Mouse (Mus musculus) limb, embryonic 15.5 days (tissue): ENCODE results near the gene Cd180. TPM values are rescaled to one million over a fixed set of nuclear protein-coding genes. Genes with fewer than 3 reads are reported as not detected.

Experiments
- ATAC-seq: fragments of 200-750 bp; cut with Nextera tagmentation; 2 replicates; pipeline ENCODE4 v1.8.0; 2017; ENCODE audit warnings: low read depth, moderate TSS enrichment; ENCODE audit not compliant: insufficient number of reproducible peaks, low FRiP score, low TSS enrichment
- H3K27ac ChIP-seq: fragments of 300-500 bp; sonication (generic); 2 replicates; pipeline ENCODE4 v1.5.1; 2015; ENCODE audit warnings: moderate library complexity, mild to moderate bottlenecking, inconsistent platforms
- H3K27me3 ChIP-seq: fragments of 300-500 bp; sonication (generic); 2 replicates; pipeline ENCODE4 v1.6.1; 2015; ENCODE audit warnings: inconsistent platforms
- H3K36me3 ChIP-seq: fragments of 300-500 bp; sonication (generic); 2 replicates; pipeline ENCODE4 v1.6.1; 2015; ENCODE audit warnings: inconsistent platforms
- H3K4me1 ChIP-seq: fragments of 300-500 bp; sonication (generic); 2 replicates; pipeline ENCODE4 v1.6.1; 2015; ENCODE audit warnings: inconsistent platforms
- H3K4me2 ChIP-seq: fragments of 300-500 bp; sonication (generic); 2 replicates; pipeline ENCODE4 v1.6.1; 2015; ENCODE audit warnings: mild to moderate bottlenecking, inconsistent platforms
- H3K4me3 ChIP-seq: fragments of 300-500 bp; sonication (generic); 2 replicates; pipeline ENCODE4 v1.5.1; 2015; ENCODE audit warnings: mild to moderate bottlenecking, inconsistent platforms
- H3K9ac ChIP-seq: fragments of 300-500 bp; sonication (generic); 2 replicates; pipeline ENCODE4 v1.6.1; 2015; ENCODE audit warnings: inconsistent platforms
- H3K9me3 ChIP-seq: fragments of 300-500 bp; sonication (generic); 2 replicates; pipeline ENCODE4 v1.6.1; 2016; ENCODE audit warnings: inconsistent platforms
- WGBS: fragments of 180-500 bp; shearing (Covaris S2); methylation state at CpG from one replicate; pipeline ENCODE4 v1.1.7; 2015; 5-methylcytosine and 5-hydroxymethylcytosine counted together
- polyA plus RNA-seq: library from polyadenylated mRNA; unstranded; fragments of >200 nt; fragmentation: Nextera tagmentation; extraction: Ambion mirVana; gene quantifications from 2 replicates; pipeline ENCODE4 v1.2.1, GENCODE M21; 2015

The Cd180 gene
- 0.46 TPM in 2 replicates for polyA plus RNA-seq

DNA sequence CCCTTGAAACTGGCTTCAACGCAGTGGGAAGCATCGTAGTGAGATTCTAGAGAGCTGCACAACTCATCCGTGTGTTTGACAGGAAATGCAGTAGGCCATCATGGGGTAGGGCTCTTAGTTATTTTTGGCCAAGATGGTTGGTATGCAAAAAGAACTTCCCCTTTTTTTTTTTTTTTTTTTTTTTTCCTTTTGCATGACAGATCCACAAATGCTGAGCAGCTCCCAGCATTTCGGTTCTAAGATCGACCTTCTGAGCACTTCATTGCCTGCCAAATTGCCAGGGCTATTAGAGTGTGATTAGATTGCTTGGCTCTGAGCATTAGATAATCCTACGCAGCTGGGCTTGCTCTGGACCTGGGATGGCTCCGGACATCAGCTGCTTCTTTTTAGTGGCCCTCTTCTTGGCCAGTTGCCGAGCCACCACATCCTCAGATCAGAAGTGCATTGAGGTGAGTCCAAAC lies at the start of gene Cd180:
Gene Cd180 (plus strand): TSS at position 218 of the 461 bp plus-strand sequence.
- Histone ChIP-seq H3K36me3 (no peaks in the 10 kb centered on the region), H3K9ac (no peak within 1 kb of the TSS), H3K27me3 (no peaks in the 10 kb centered on the region), H3K4me1 (no peaks in the 10 kb centered on the region; the same call in 1 of the 2 replicates), H3K27ac (no peak within 1 kb of the TSS), H3K9me3 (no peaks in the 10 kb centered on the region), H3K4me2 (no peak within 1 kb of the TSS), H3K4me3 (no peak within 1 kb of the TSS)
- ATAC-seq: no peak
- 70% methylated on average over 8 of the region's 8 CpGs for WGBS

DNA sequence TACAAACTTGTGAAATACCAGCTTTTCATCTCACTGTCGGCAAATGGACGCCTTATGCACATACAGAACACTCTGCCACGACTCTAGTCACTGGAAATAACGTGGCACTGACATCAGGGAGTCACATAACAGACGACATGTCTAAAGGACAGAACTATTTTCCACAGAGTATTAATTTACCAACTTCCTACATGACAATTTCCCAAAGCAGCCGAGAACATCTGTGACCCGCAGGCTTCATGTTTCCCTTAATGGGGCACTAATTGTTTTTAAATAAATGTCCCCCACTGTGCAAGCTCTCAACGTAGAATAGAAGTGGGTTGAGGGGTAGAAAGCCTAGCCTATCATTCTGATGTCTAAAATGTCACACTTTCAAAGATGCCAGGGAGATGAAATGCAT lies 49.0 kb upstream of the Cd180 start:
- 18% methylated on average over 8 of the region's 8 CpGs for WGBS
- H3K27me3 ChIP-seq: peaks cover 4% of the 10 kb centered on the region; the same call in 1 of the 2 replicates
- no peaks in the 10 kb centered on the region for H3K36me3 ChIP-seq
- no peaks in the 10 kb centered on the region for H3K9me3 ChIP-seq
- ATAC-seq: no peak
- peaks cover 15% of the 10 kb centered on the region; the same call in 1 of the 2 replicates for H3K4me1 ChIP-seq
- H3K9ac ChIP-seq: no peak overlapping the region
- peak overlapping the region; percentile 31; the same call in 1 of the 2 replicates for H3K4me2 ChIP-seq
- peak overlapping the region; percentile 33; the same call in 1 of the 2 replicates for H3K27ac ChIP-seq
- H3K4me3 ChIP-seq: peak overlapping the region; percentile 16; the same call in 1 of the 2 replicates

DNA sequence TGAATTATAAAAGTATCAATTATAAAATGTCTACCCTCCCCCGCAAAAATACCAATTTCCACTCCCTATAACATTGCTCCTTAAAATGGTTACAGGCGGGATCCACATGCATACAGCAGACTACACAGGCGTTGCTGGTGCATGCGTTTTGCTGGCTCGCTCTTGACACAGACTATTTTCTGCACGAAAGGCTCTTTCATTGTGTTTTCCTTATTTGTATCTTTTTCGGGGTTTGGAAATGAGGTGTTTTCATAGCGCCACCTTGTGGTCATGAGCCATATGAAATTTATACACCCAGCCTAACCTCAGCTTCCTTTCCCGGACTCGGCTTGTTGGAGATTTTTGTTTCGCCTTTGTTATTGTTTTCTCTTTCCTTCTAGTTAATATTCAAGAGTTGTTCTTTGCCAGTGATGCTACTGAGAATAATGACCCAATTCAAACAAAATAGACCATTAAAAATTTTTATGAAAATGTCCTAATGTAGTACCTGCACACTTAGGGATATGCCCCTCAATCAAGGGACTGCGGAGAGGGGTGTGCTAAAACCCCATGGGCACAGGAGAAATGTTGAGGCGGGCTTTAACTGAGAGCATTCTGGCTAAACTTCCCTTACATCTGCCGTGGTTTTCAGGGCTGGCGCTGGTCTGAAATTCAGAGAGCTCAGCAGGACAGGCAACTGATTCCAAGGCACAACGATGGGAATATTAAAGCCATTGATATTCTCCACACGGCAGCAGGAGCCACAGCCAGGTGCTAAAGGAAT lies 48.4 kb upstream of the Cd180 start:
- H3K27ac ChIP-seq: no peak overlapping the region
- H3K27me3 ChIP-seq: peaks cover 4% of the 10 kb centered on the region; the same call in 1 of the 2 replicates

DNA sequence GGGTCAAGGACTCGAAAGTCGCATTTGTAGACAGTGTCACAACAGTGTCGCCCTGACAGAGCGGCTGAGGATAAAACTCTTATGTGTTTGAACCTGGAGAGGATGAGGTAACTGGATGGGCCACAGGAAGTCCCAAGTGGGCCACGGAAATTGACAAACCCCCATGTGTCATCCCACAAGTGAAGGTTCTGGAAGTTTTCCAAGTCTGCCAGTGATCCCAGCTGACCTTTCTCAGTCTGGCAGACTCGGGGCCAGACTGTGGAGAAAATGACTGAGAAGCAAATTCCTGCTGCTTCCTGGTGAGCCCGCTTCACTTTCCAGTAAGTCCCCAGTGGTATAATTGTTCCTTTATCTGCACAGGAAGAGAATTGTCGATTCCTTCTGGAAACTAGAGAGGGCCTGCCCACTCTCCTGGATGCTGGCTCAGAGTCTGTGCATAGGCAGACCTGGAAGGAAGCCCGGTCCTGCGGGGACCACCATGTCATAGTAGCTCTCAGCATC lies 47.0 kb upstream of the Cd180 start:
- Histone ChIP-seq H3K4me3 (no peak overlapping the region), H3K36me3 (no peaks in the 10 kb centered on the region), H3K27ac (no peak overlapping the region), H3K4me1 (peaks cover 15% of the 10 kb centered on the region; the same call in 1 of the 2 replicates), H3K9ac (no peak overlapping the region), H3K27me3 (peaks cover 4% of the 10 kb centered on the region; the same call in 1 of the 2 replicates), H3K4me2 (no peak overlapping the region), H3K9me3 (no peaks in the 10 kb centered on the region)
- 64% methylated on average over 10 of the region's 10 CpGs for WGBS
- ATAC-seq: no peak

More for the DNA sequence above, 48.4 kb upstream of the Cd180 start:
- H3K9ac ChIP-seq: no peak overlapping the region
- H3K9me3 ChIP-seq: no peaks in the 10 kb centered on the region
- no peaks in the 10 kb centered on the region for H3K36me3 ChIP-seq
- peaks cover 15% of the 10 kb centered on the region; the same call in 1 of the 2 replicates for H3K4me1 ChIP-seq
- ATAC-seq: 0 out of 2 replicates have a peak, but pooled peaks have one; percentile 71
- peak overlapping the region; percentile 31 for H3K4me2 ChIP-seq
- H3K4me3 ChIP-seq: peak overlapping the region; percentile 16
- WGBS: 17% methylated on average over 17 of the region's 17 CpGs

DNA sequence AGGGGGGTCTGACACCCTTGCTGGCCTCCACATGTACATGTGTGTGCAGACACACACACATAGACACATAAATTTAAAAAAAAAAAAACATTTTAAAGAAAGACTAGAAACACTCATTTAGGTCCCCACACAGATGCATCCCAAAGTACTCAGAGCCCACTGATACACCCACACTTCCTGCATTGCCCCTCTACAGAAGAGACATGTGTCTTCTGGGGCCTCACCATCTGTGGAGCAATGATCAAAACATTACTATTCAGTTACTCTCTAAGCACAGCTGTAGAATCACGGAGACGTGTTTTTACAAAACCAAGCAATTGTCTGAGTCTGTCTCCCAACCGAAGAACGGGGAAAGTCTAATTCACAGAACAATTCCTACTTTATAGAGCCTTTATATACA lies 45.8 kb upstream of the Cd180 start:
- H3K27me3 ChIP-seq: peaks cover 4% of the 10 kb centered on the region; the same call in 1 of the 2 replicates
- no peak overlapping the region for H3K4me2 ChIP-seq
- no peak overlapping the region for H3K9ac ChIP-seq
- ATAC-seq: no peak
- H3K4me3 ChIP-seq: no peak overlapping the region
- H3K9me3 ChIP-seq: no peaks in the 10 kb centered on the region
- peaks cover 15% of the 10 kb centered on the region; the same call in 1 of the 2 replicates for H3K4me1 ChIP-seq
- 68% methylated on average over 4 of the region's 4 CpGs for WGBS
- no peak overlapping the region for H3K27ac ChIP-seq
- no peaks in the 10 kb centered on the region for H3K36me3 ChIP-seq

DNA sequence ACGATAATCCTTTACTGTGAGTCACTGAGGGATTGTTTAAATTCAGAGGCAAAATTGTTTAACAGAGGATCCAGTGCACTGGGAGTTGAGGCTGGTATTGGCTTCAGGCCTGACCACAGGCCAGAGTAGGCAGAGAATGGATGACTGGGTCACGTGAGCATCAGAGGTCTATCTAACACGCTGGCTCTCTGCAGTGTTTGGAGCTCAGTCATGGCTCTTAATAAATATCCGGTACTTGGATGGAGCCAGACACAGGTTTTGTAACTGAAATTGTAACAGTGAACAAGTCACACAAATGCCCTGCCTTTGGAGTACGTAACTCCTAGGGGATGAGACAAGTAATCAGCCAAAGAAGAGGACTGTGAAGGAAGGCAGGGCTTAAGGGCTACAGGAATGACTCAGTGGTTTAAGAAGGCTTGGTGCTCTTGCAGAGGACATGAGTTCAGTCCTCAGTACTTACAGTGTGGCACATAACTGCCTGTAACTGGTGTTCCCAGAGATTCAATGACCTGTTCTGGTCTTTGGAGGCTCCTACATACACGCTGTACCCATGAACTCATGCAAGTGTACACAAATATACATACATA lies 41.0 kb upstream of the Cd180 start:
- no peak overlapping the region for H3K27ac ChIP-seq
- H3K4me2 ChIP-seq: no peak overlapping the region
- no peaks in the 10 kb centered on the region for H3K27me3 ChIP-seq
- no peak overlapping the region for H3K4me3 ChIP-seq
- WGBS: 77% methylated on average over 6 of the region's 6 CpGs
- no peaks in the 10 kb centered on the region for H3K9me3 ChIP-seq
- no peaks in the 10 kb centered on the region for H3K4me1 ChIP-seq
- no peaks in the 10 kb centered on the region for H3K36me3 ChIP-seq
- no peak overlapping the region for H3K9ac ChIP-seq
- ATAC-seq: no peak

DNA sequence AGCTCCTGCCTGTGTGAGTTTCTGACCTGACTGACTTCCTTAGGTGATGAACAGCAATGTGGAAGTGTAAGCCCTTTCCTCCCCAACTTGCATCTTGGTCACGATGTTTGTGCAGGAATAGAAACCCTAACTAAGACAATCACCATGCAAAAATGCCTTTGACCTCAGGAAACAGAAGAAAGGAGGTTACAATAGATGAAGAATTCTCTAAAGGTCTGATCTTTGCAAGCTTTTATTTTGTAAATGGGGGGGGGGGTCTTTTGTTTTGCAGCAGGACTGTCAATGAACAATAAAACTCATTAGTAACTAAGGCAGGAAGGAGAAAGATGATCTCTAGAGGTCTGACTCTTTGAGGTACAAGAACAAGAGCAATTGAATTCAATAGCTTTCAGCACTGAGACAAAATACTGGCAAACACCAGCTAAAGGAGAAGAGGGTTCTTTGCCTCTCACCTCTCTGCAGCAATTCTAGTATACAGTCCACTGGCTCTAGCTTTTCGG lies 38.2 kb upstream of the Cd180 start:
- 86% methylated on average over 2 of the region's 2 CpGs for WGBS

DNA sequence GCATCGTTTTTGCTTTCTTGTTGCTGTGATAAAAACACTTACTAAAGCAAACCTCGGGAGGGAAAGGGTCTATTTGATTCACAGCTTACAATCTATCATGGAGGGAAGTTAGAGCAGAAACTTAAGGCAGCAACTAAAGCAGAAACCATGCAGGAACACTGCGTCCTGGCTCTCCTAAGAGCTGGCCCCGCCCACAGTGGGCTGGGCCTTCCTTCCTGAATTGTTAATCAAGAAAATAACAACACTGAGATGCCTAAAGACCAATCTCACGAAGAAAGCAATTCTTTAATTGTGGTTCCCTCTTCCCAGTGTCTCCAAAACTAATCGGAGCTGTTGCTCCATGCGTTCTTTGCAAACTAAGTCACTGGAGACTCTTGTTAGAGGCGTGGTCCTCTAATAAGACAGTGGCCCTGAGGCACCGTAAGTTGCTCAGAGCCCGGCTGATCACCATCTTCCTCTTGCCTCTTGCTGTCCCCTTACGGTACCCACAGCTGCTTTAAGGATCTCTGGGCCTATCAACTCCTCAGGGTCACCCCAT lies 37.1 kb upstream of the Cd180 start:
- Histone ChIP-seq H3K36me3 (no peaks in the 10 kb centered on the region), H3K4me3 (no peak overlapping the region), H3K4me1 (no peaks in the 10 kb centered on the region), H3K9me3 (no peaks in the 10 kb centered on the region), H3K4me2 (no peak overlapping the region), H3K9ac (no peak overlapping the region), H3K27me3 (no peaks in the 10 kb centered on the region), H3K27ac (no peak overlapping the region)
- WGBS: 61% methylated on average over 11 of the region's 11 CpGs
- no peak for ATAC-seq

More for the DNA sequence above, 38.2 kb upstream of the Cd180 start:
- Histone ChIP-seq H3K4me3 (no peak overlapping the region), H3K9ac (no peak overlapping the region), H3K36me3 (no peaks in the 10 kb centered on the region), H3K27ac (no peak overlapping the region), H3K9me3 (no peaks in the 10 kb centered on the region), H3K4me2 (no peak overlapping the region), H3K27me3 (no peaks in the 10 kb centered on the region), H3K4me1 (no peaks in the 10 kb centered on the region)
- ATAC-seq: no peak

DNA sequence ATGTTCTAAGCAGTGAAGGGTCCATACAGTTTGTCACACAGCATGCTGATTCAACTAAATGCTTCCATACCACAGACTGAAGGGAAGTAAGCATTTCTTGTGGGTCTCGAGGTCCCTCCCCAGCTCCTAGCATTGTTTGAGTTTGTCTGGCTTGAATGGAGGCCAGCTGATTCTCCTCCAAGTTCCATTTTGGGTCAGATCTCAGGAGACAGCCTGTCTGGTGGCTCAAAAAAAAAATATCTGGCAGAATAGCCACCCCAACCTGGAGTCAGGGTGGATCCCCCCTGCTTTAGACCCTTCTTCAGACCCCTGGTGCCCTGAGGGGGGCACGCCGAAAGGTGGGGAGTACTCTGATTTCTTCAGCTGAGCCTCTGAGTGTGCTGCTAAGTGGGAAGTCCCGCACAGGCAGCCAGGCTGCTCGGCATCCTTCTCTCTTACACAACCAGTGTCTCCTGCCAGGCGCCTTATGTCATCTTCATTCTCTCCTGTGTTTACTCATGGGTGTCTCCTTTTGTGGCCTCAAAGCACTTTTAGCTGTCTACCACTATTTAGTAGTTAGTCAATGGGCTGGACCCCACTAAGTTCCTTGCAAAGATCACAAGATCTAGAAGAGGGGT lies 35.0 kb upstream of the Cd180 start:
- ATAC-seq: no peak
- Histone ChIP-seq H3K27ac (no peak overlapping the region), H3K4me3 (no peak overlapping the region), H3K27me3 (no peaks in the 10 kb centered on the region), H3K4me2 (no peak overlapping the region), H3K36me3 (no peaks in the 10 kb centered on the region), H3K9ac (no peak overlapping the region), H3K9me3 (no peaks in the 10 kb centered on the region), H3K4me1 (no peaks in the 10 kb centered on the region)
- 75% methylated on average over 6 of the region's 6 CpGs for WGBS

DNA sequence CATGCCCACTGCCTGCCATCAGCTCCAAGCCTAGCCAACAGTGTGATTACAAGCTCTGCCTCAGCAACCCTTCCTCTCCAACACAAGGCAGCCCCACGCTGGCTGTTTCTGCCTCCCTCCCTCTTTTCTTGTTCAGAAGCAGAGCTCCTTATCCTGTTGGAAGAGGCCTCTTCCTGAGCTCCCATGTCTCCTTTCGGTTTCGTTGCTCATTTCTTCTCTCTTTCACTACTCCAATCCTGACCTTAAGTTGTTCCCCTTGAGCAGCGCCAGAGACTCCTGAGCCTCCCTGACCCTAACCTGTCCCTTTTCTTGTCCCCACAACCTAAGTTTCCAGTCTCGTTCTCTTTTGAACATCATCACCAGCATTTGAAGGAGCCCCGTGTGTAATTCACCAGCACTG lies 29.3 kb upstream of the Cd180 start:
- H3K4me1 ChIP-seq: no peaks in the 10 kb centered on the region
- no peaks in the 10 kb centered on the region for H3K9me3 ChIP-seq
- H3K4me3 ChIP-seq: no peak overlapping the region
- peaks cover 3% of the 10 kb centered on the region; the same call in 1 of the 2 replicates for H3K27me3 ChIP-seq
- H3K27ac ChIP-seq: no peak overlapping the region
- no peaks in the 10 kb centered on the region for H3K36me3 ChIP-seq
- 63% methylated on average over 6 of the region's 6 CpGs for WGBS
- no peak overlapping the region for H3K4me2 ChIP-seq
- no peak overlapping the region for H3K9ac ChIP-seq
- ATAC-seq: no peak

DNA sequence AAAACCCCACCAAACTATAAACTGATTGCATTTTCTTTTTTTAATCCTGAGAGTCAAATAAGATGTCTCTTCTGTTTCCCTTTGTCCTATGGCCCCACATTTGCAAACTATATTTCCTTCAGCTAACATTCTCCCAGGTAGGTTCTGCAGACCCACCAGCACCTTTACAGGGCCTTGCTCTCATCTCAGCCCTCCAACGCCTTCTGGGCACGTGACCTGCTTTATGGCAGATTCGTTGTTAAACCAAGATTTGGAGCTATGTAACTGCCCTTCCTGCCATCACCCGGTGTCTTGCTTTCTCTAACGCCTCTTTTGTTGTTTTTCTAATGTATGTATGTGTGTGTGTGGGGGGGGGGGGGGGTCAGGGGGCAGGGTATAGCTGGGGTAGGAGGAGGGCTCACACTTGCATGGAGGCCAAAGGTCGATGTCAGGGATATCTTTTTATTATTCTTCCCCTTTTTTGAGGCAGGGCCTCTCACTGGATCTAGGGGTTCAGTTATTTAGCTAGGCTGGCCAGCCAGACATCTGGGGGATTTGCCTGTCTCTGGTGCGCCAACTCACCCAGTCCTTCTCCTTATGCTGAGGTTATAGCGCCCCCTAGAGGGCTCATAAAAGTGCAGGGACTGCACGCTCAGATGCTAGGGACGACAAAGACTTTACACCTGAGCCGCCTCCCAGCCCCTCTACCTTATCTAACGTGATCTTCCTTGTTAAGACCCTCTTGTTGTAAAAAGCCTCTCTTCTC lies 28.3 kb upstream of the Cd180 start:
- Histone ChIP-seq H3K27ac (no peak overlapping the region), H3K9ac (no peak overlapping the region), H3K27me3 (peaks cover 3% of the 10 kb centered on the region; the same call in 1 of the 2 replicates), H3K36me3 (no peaks in the 10 kb centered on the region), H3K4me1 (0 out of 2 replicates have a peak, but pooled peaks cover 7% of the 10 kb centered on the region), H3K4me2 (no peak overlapping the region), H3K9me3 (no peaks in the 10 kb centered on the region), H3K4me3 (no peak overlapping the region)
- WGBS: 55% methylated on average over 12 of the region's 12 CpGs
- no peak for ATAC-seq
